Mouse (Mus musculus) hindbrain, embryonic 15.5 days (tissue): ENCODE data around the gene Myh10. TPM values are rescaled to one million over a fixed set of nuclear protein-coding genes. Genes with fewer than 3 reads are reported as not detected.

Source experiments
- ATAC-seq: fragments of 200-750 bp; cut with Nextera tagmentation; 2 replicates; pipeline ENCODE4 v1.8.0; 2017; ENCODE audit warnings: low read depth, moderate number of reproducible peaks, moderate TSS enrichment; ENCODE audit not compliant: low FRiP score
- H3K27ac ChIP-seq: fragments of 300-500 bp; sonication (generic); replicated peaks from 2 replicates; pipeline ENCODE4 v1.5.1; 2015; ENCODE audit warnings: mild to moderate bottlenecking, inconsistent platforms
- H3K27me3 ChIP-seq: fragments of 300-500 bp; sonication (generic); 2 replicates; pipeline ENCODE4 v1.6.1; 2015; ENCODE audit warnings: control low read depth, inconsistent platforms
- H3K36me3 ChIP-seq: fragments of 300-500 bp; sonication (generic); 2 replicates; pipeline ENCODE4 v1.6.1; 2015; ENCODE audit warnings: control low read depth, inconsistent platforms
- H3K4me1 ChIP-seq: fragments of 300-500 bp; sonication (generic); replicated peaks from 2 replicates; pipeline ENCODE4 v1.6.1; 2015; ENCODE audit warnings: control low read depth, inconsistent platforms
- H3K4me2 ChIP-seq: fragments of 300-500 bp; sonication (generic); 2 replicates; pipeline ENCODE4 v1.6.1; 2015; ENCODE audit warnings: moderate library complexity, mild to moderate bottlenecking, inconsistent platforms
- H3K4me3 ChIP-seq: fragments of 300-500 bp; sonication (generic); 2 replicates; pipeline ENCODE4 v1.5.1; 2015; ENCODE audit warnings: mild to moderate bottlenecking, inconsistent platforms
- H3K9ac ChIP-seq: fragments of 300-500 bp; sonication (generic); 2 replicates; pipeline ENCODE4 v1.6.1; 2015; ENCODE audit warnings: inconsistent platforms
- H3K9me3 ChIP-seq: fragments of 300-500 bp; sonication (generic); 2 replicates; pipeline ENCODE4 v1.6.1; 2016; ENCODE audit warnings: control low read depth, inconsistent platforms
- WGBS: fragments of 180-500 bp; shearing (Covaris S2); methylation state at CpG from one replicate; pipeline ENCODE4 v1.1.7; 2015; 5-methylcytosine and 5-hydroxymethylcytosine counted together
- polyA plus RNA-seq: library from polyadenylated mRNA; unstranded; fragments of >200 nt; fragmentation: Nextera tagmentation; extraction: Ambion mirVana; gene quantifications from 2 replicates; pipeline ENCODE4 v1.2.1, GENCODE M21; 2015

Myh10 gene
- polyA plus RNA-seq, 1 experiment from 2014 or later = 97.3 TPM

GRCm38 (mm10) chr11:68854621-68855020 lies 163.3 kb downstream of the Myh10 start:
- Histone ChIP-seq H3K4me2 (no peak overlapping the region), H3K4me3 (no peak overlapping the region), H3K9me3 (no peaks in the 10 kb centered on the region), H3K9ac (no peak overlapping the region), H3K27me3 (no peaks in the 10 kb centered on the region), H3K27ac (no peak overlapping the region), H3K4me1 (peaks cover 36% of the 10 kb centered on the region), H3K36me3 (no peaks in the 10 kb centered on the region)
- no peak for ATAC-seq
- 93% methylated on average over 3 of the region's 3 CpGs for WGBS

- H3K4me3 ChIP-seq = no peak overlapping the region
- 91% methylated on average over 3 of the region's 3 CpGs for WGBS
- no peak overlapping the region for H3K9ac ChIP-seq
- no peak overlapping the region for H3K4me2 ChIP-seq
- H3K9me3 ChIP-seq = no peaks in the 10 kb centered on the region
- H3K4me1 ChIP-seq = peaks cover 10% of the 10 kb centered on the region
- no peaks in the 10 kb centered on the region for H3K36me3 ChIP-seq
- no peak overlapping the region for H3K27ac ChIP-seq
- ATAC-seq = no peak
- no peaks in the 10 kb centered on the region for H3K27me3 ChIP-seq
Measured at GRCm38 (mm10) chr11:68857329-68857728, 166.0 kb downstream of the Myh10 start.

- H3K36me3 ChIP-seq = no peaks in the 10 kb centered on the region
- H3K4me2 ChIP-seq = no peak overlapping the region
- no peak overlapping the region for H3K27ac ChIP-seq
- H3K4me1 ChIP-seq = no peaks in the 10 kb centered on the region
- WGBS = 87% methylated on average over 8 of the region's 8 CpGs
- no peak overlapping the region for H3K4me3 ChIP-seq
- H3K9me3 ChIP-seq = no peaks in the 10 kb centered on the region
- no peaks in the 10 kb centered on the region; the same call in 1 of the 2 replicates for H3K27me3 ChIP-seq
- H3K9ac ChIP-seq = no peak overlapping the region
- no peak for ATAC-seq
Measured at GRCm38 (mm10) chr11:68859943-68860593, 168.7 kb downstream of the Myh10 start.

- Histone ChIP-seq H3K27ac (no peak overlapping the region), H3K27me3 (no peaks in the 10 kb centered on the region; the same call in 1 of the 2 replicates), H3K4me2 (no peak overlapping the region), H3K9ac (no peak overlapping the region), H3K4me3 (no peak overlapping the region), H3K36me3 (no peaks in the 10 kb centered on the region), H3K4me1 (no peaks in the 10 kb centered on the region), H3K9me3 (no peaks in the 10 kb centered on the region)
- ATAC-seq = no peak
- WGBS = 77% methylated on average over 2 of the region's 2 CpGs
Measured at GRCm38 (mm10) chr11:68862260-68862659, 170.9 kb downstream of the Myh10 start.

- Histone ChIP-seq H3K27ac (no peak overlapping the region), H3K36me3 (no peaks in the 10 kb centered on the region), H3K4me3 (no peak overlapping the region), H3K4me1 (no peaks in the 10 kb centered on the region), H3K9ac (no peak overlapping the region), H3K9me3 (no peaks in the 10 kb centered on the region), H3K27me3 (no peaks in the 10 kb centered on the region; the same call in 1 of the 2 replicates), H3K4me2 (no peak overlapping the region)
- ATAC-seq = no peak
- WGBS = 84% methylated on average over 4 of the region's 4 CpGs
Measured at GRCm38 (mm10) chr11:68863631-68864091, 172.3 kb downstream of the Myh10 start.

- Histone ChIP-seq H3K4me1 (no peaks in the 10 kb centered on the region), H3K27ac (no peak overlapping the region), H3K4me2 (no peak overlapping the region), H3K36me3 (no peaks in the 10 kb centered on the region), H3K4me3 (no peak overlapping the region), H3K9me3 (no peaks in the 10 kb centered on the region), H3K9ac (no peak overlapping the region), H3K27me3 (no peaks in the 10 kb centered on the region; the same call in 1 of the 2 replicates)
- WGBS = 54% methylated on average over 9 of the region's 9 CpGs
- no peak for ATAC-seq
Measured at GRCm38 (mm10) chr11:68864544-68865189, 173.3 kb downstream of the Myh10 start.

Other genes with a start within 250 kb of the Myh10 start
- gene Pik3r6, start 188.5 kb upstream of the Myh10 start, polyA plus RNA-seq = 2.0 and 2.4 TPM in 2 replicates
- gene Mfsd6l, start 135.4 kb upstream of the Myh10 start, polyA plus RNA-seq = not detected in 2 replicates
- 0.17 and 0.25 TPM in 2 replicates for gene Ccdc42, start 104.5 kb upstream of the Myh10 start, polyA plus RNA-seq
- gene Ndel1, start 180.3 kb downstream of the Myh10 start, polyA plus RNA-seq = 103 and 105 TPM in 2 replicates
- gene Rnf222, start 197.0 kb downstream of the Myh10 start, polyA plus RNA-seq = not detected in 2 replicates
- 557 and 622 TPM in 2 replicates for gene Rpl26, start 210.0 kb downstream of the Myh10 start, polyA plus RNA-seq
- 0.60 and 1.2 TPM in 2 replicates for gene Odf4, start 235.5 kb downstream of the Myh10 start, polyA plus RNA-seq